Mouse (Mus musculus) C2C12 (cell line): ENCODE measurements around the gene Sec61g.

Source experiments
- CEBPB ChIP-seq: IDR thresholded peaks from one replicate; pipeline ENCODE4 v1.6.1; 2011; ENCODE audit warnings: low read depth, mild to moderate bottlenecking, control low read depth, moderate library complexity
- CTCF ChIP-seq: IDR thresholded peaks from one replicate; pipeline ENCODE4 v1.5.1; 2011; ENCODE audit not compliant: control insufficient read depth, insufficient read depth, insufficient read length
- FOSL1 ChIP-seq: IDR thresholded peaks from one replicate; pipeline ENCODE4 v1.8.0; 2011; ENCODE audit warnings: mild to moderate bottlenecking, low read length; ENCODE audit not compliant: poor library complexity, insufficient read depth, severe bottlenecking
- MAX ChIP-seq: IDR thresholded peaks from one replicate; pipeline ENCODE4 v1.6.1; 2011; ENCODE audit warnings: mild to moderate bottlenecking, control low read depth
- MYOD1 ChIP-seq: IDR thresholded peaks from one replicate; pipeline ENCODE4 v1.6.1; 2011; ENCODE audit warnings: low read depth; ENCODE audit not compliant: control insufficient read depth, insufficient read length
- MYOG ChIP-seq: IDR thresholded peaks from one replicate; pipeline ENCODE4 v1.6.1; 2011; ENCODE audit not compliant: control insufficient read depth, insufficient read length; ENCODE audit errors: extremely low read depth
- USF1 ChIP-seq: IDR thresholded peaks from one replicate; pipeline ENCODE4 v1.6.1; 2011; ENCODE audit warnings: low read depth, mild to moderate bottlenecking, control low read depth, moderate library complexity

DNA sequence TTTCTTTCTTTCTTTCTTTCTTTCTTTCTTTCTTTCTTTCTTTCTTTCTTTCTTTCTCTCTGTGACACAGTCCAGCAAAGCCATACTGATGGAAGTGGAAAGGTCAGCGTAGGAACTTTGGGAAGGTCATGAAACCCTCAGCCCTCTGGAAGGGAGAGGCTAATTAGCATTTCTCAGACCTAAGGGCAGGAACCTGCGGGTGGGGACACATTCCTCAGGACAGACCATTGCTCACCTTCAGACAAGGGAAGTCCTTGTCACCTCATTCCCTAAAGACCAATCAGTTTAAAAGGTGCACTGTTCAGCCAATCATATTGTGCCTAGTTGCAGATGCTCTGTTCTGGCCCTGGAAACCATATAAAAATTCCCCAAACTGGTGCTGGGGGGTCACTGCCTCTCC, 17.4 kb upstream of the Sec61g start:
- TF ChIP-seq CTCF (no peak), USF1 (no peak), MYOG (no peak), MAX (no peak), MYOD1 (no peak), CEBPB (no peak), FOSL1 (no peak)
